Mouse (Mus musculus) heart, embryonic 11.5 days (tissue): Measurements from ENCODE around the gene 4930590J08Rik. TPM values are rescaled to one million over a fixed set of nuclear protein-coding genes. Genes with fewer than 3 reads are reported as not detected.
A peak's percentile ranks its signal among the peaks of the same experiment; 100 is the strongest.

Experiments used
- ATAC-seq: fragments of 200-750 bp; cut with Nextera tagmentation; replicated peaks from 2 replicates; pipeline ENCODE4 v1.8.0; 2017; ENCODE audit warnings: moderate library complexity; ENCODE audit not compliant: insufficient number of reproducible peaks, low FRiP score, low TSS enrichment
- H3K27ac ChIP-seq: fragments of 300-500 bp; sonication (generic); 2 replicates; pipeline ENCODE4 v1.5.1; 2014; ENCODE audit warnings: mild to moderate bottlenecking, low read depth, low read length
- H3K27me3 ChIP-seq: fragments of 300-500 bp; sonication (generic); 2 replicates; pipeline ENCODE4 v1.6.1; 2014; ENCODE audit warnings: mild to moderate bottlenecking, low read length, mixed read lengths; ENCODE audit not compliant: control insufficient read depth, insufficient read depth
- H3K36me3 ChIP-seq: fragments of 300-500 bp; sonication (generic); 2 replicates; pipeline ENCODE4 v1.6.1; 2014; ENCODE audit warnings: mild to moderate bottlenecking, low read length, moderate library complexity, mixed read lengths; ENCODE audit not compliant: control insufficient read depth, insufficient read depth
- H3K4me1 ChIP-seq: fragments of 300-500 bp; sonication (generic); 2 replicates; pipeline ENCODE4 v1.6.1; 2014; ENCODE audit warnings: low read length; ENCODE audit not compliant: control insufficient read depth, insufficient read depth
- H3K4me2 ChIP-seq: fragments of 300-500 bp; sonication (generic); 2 replicates; pipeline ENCODE4 v1.6.1; 2014; ENCODE audit warnings: mild to moderate bottlenecking, moderate library complexity
- H3K4me3 ChIP-seq: fragments of 300-500 bp; sonication (generic); 2 replicates; pipeline ENCODE4 v1.5.1; 2014; ENCODE audit warnings: low read depth, low read length
- H3K9ac ChIP-seq: fragments of 300-500 bp; sonication (generic); 2 replicates; pipeline ENCODE4 v1.6.1; 2014; ENCODE audit warnings: mild to moderate bottlenecking, low read depth, low read length, moderate library complexity
- H3K9me3 ChIP-seq: fragments of 300-500 bp; sonication (generic); replicated peaks from 2 replicates; pipeline ENCODE4 v1.6.1; 2016; ENCODE audit warnings: low read length; ENCODE audit not compliant: control insufficient read depth
- WGBS: fragments of 180-500 bp; shearing (Covaris S2); extraction: QIAGEN DNeasy Blood & Tissue Kit; methylation state at CpG from one replicate; pipeline ENCODE4 v1.1.7; 2014; ENCODE audit not compliant: insufficient replicate concordance; 5-methylcytosine and 5-hydroxymethylcytosine counted together
- polyA plus RNA-seq: library from polyadenylated mRNA; unstranded; fragments of >200 nt; fragmentation: Nextera tagmentation; extraction: Ambion mirVana; gene quantifications from 2 replicates; pipeline ENCODE4 v1.2.1, GENCODE M21; 2014

4930590J08Rik gene
- polyA plus RNA-seq, 1 experiment from 2014 or later = 0.20 TPM

DNA sequence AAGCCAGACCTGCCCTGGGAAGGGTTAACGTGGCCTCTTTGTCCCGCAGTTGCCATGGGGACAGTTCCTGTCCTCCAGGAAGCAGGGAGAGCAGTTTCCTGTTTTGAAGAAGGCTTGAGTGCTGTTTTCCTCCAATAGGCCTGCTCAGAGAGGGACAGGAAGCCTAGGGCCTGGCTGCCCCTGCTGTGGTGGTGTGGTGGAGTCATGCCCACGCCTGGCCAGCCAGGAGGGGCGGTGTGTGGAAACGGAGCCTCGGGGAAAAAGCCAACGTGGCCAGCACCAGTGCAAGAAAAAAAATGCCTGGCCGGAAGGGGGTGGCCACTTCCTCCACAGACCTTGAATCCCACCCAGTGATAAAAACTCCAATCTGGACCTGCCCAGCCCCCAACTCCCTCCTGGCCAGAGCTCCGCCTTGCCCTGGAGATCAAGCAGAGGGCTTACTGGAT lies 69.6 kb downstream of the 4930590J08Rik start:
- no peaks in the 10 kb centered on the region for H3K36me3 ChIP-seq
- WGBS = 37% methylated on average over 9 of the region's 9 CpGs
- ATAC-seq = peak; percentile 73
- H3K9ac ChIP-seq = no peak overlapping the region
- peak overlapping the region; percentile 71 for H3K27ac ChIP-seq
- peaks cover 4% of the 10 kb centered on the region; the same call in 1 of the 2 replicates for H3K27me3 ChIP-seq
- no peak overlapping the region for H3K4me2 ChIP-seq
- peaks cover 12% of the 10 kb centered on the region; the same call in 1 of the 2 replicates for H3K4me1 ChIP-seq
- no peaks in the 10 kb centered on the region for H3K9me3 ChIP-seq
- no peak overlapping the region for H3K4me3 ChIP-seq

DNA sequence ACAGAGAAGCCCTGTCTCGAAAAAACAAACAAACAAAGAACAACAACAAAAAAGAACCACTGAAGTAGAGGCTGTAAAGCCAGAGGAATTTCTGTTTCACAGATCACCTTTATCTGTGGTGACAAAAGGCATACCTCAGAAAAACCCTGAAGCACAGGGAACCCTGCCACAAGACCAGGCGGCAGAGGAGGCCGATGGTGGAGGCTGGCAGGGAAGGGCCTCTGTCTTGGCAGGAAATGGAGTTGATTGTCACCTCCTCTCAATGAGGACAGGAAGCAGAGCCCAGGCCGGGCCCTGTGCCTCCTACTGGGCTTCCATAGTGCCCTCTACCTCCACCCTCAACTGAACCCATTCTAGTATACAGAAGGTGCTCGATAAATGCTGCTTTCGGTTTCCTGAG lies 71.4 kb downstream of the 4930590J08Rik start:
- 57% methylated on average over 6 of the region's 6 CpGs for WGBS
- ATAC-seq = no peak
- Histone ChIP-seq H3K27ac (no peak overlapping the region), H3K4me3 (no peak overlapping the region), H3K9me3 (no peaks in the 10 kb centered on the region), H3K4me2 (no peak overlapping the region), H3K9ac (no peak overlapping the region), H3K4me1 (peaks cover 18% of the 10 kb centered on the region), H3K27me3 (peaks cover 10% of the 10 kb centered on the region), H3K36me3 (no peaks in the 10 kb centered on the region)

- peak within 1 kb of the TSS; percentile 64 for H3K27ac ChIP-seq
- H3K9ac ChIP-seq = peak within 1 kb of the TSS; percentile 73
- H3K4me2 ChIP-seq = peak within 1 kb of the TSS; percentile 91
- H3K27me3 ChIP-seq = peaks cover 26% of the 10 kb centered on the region
- H3K9me3 ChIP-seq = no peaks in the 10 kb centered on the region
- peaks cover 7% of the 10 kb centered on the region; the same call in 1 of the 2 replicates for H3K4me1 ChIP-seq
- H3K4me3 ChIP-seq = peak within 1 kb of the TSS; percentile 68
- 3% methylated on average over 53 of the region's 62 CpGs for WGBS
- no peaks in the 10 kb centered on the region for H3K36me3 ChIP-seq
- peak; percentile 67 for ATAC-seq
These were observed 76.0 kb downstream of the 4930590J08Rik start, which contains the start of gene Fgd5 for GRCm38 (mm10) chr6:91978371-91979300. Fgd5 (plus strand) TSS chr6:91978878.

DNA sequence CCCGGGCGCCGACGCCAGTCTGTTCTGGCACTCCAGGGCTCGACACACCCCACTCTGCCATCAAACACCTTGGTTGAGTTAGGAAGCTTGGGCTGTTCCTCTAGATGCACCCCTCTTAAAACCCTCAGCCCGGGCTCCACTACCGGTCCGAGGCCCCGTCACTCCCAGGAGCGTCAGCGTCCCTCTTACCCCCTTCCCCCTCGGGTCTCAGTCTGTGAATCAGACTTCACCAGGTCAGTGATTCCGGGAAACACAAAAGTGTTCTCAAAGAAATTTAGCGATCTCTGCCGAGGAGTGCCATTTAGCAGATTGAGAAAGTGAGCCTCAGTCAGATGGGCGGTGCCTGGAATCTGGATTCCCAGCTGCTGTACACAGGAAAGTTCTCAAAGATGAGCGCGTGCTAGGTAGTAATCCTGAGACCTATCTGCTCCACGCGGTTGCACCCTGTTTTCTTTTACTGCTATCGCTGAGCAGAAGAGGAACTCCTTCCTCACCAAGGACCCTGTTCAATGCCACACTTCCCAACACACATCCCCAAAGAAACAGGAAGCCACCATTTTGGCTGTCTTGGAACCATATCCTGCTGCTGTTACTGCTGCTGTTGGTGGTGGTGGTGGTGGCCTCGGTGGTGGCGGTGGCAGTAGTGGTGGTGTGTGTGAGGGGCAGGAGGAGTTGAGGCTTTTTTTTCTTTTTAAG lies 76.8 kb downstream of the 4930590J08Rik start:
- H3K4me2 ChIP-seq = peak overlapping the region; percentile 91
- peaks cover 26% of the 10 kb centered on the region for H3K27me3 ChIP-seq
- H3K36me3 ChIP-seq = no peaks in the 10 kb centered on the region
- peaks cover 7% of the 10 kb centered on the region; the same call in 1 of the 2 replicates for H3K4me1 ChIP-seq
- H3K9ac ChIP-seq = peak overlapping the region; percentile 73
- peak overlapping the region; percentile 64 for H3K27ac ChIP-seq
- no peaks in the 10 kb centered on the region for H3K9me3 ChIP-seq
- H3K4me3 ChIP-seq = peak overlapping the region; percentile 68
- ATAC-seq = no peak
- 8% methylated on average over 23 of the region's 23 CpGs for WGBS

DNA sequence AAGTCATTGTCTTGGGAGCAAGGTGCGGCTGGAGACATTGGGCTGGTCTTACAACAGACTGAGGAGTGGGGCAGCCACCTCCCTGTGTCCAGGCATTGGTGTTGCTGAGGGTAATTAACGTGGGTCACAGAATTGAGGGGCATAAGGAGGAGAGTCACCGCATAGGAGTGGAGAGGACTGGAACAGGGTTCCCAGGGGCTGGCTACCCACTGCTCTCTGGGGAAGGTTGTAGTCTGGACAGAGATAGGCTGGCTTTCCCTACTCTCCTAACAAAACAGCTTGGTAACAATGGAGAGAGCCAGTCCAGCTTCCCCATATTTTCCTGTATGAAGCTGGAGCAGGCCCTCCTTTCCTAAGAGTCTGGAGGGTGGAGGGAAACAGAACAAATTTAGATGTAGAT lies 77.4 kb downstream of the 4930590J08Rik start:
- Histone ChIP-seq H3K4me3 (peak overlapping the region; percentile 68), H3K9ac (no peak overlapping the region), H3K4me1 (peaks cover 7% of the 10 kb centered on the region; the same call in 1 of the 2 replicates), H3K36me3 (no peaks in the 10 kb centered on the region), H3K9me3 (no peaks in the 10 kb centered on the region), H3K4me2 (peak overlapping the region; percentile 91), H3K27ac (no peak overlapping the region), H3K27me3 (peaks cover 26% of the 10 kb centered on the region)
- no peak for ATAC-seq
- 53% methylated on average over 3 of the region's 3 CpGs for whole genome bisulfite sequencing

DNA sequence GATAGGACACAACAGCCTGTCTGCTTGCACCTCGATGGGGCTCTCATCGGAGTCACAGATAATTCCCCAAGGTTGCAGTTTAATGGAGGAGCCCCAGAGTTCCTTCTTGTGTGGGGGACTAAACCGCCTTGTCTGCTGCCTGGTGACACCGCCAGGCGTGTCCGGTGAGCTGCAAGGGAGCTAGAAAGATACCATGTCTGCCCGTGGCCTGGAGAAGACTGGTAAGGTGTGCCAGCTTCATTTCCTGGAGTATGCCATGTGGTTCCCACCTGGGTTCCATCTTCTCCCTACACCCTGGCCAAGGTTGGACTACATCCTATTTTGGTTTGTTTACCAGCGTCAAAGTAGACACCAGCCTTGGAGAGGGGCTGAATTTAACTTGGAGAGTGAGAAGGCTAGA lies 87.5 kb downstream of the 4930590J08Rik start:
- Histone ChIP-seq H3K9me3 (no peaks in the 10 kb centered on the region), H3K36me3 (no peaks in the 10 kb centered on the region), H3K4me3 (no peak overlapping the region), H3K27ac (no peak overlapping the region), H3K27me3 (no peaks in the 10 kb centered on the region), H3K4me1 (peaks cover 4% of the 10 kb centered on the region; the same call in 1 of the 2 replicates), H3K9ac (no peak overlapping the region), H3K4me2 (no peak overlapping the region)
- WGBS = 86% methylated on average over 8 of the region's 8 CpGs
- no peak for ATAC-seq

- Histone ChIP-seq H3K4me1 (peaks cover 4% of the 10 kb centered on the region; the same call in 1 of the 2 replicates), H3K9ac (no peak overlapping the region), H3K27me3 (no peaks in the 10 kb centered on the region), H3K27ac (no peak overlapping the region), H3K36me3 (no peaks in the 10 kb centered on the region), H3K9me3 (no peaks in the 10 kb centered on the region), H3K4me2 (no peak overlapping the region), H3K4me3 (no peak overlapping the region)
- ATAC-seq = no peak
- WGBS = 60% methylated on average over 2 of the region's 2 CpGs
These were observed 90.2 kb downstream of the 4930590J08Rik start for GRCm38 (mm10) chr6:91992823-91993222.

GRCm38 (mm10) chr6:91993795-91994505 lies 91.3 kb downstream of the 4930590J08Rik start:
- H3K27ac ChIP-seq = no peak overlapping the region
- no peak overlapping the region for H3K4me2 ChIP-seq
- no peak overlapping the region for H3K4me3 ChIP-seq
- H3K9ac ChIP-seq = no peak overlapping the region
- no peaks in the 10 kb centered on the region for H3K27me3 ChIP-seq
- ATAC-seq = 0 out of 2 replicates have a peak, but pooled peaks have one; percentile 32
- H3K9me3 ChIP-seq = no peaks in the 10 kb centered on the region
- H3K36me3 ChIP-seq = no peaks in the 10 kb centered on the region
- 58% methylated on average over 8 of the region's 8 CpGs for WGBS
- H3K4me1 ChIP-seq = peaks cover 4% of the 10 kb centered on the region; the same call in 1 of the 2 replicates
